Mouse (Mus musculus): ENCODE measurements at regions not wholly inside any gene's neighbourhood (a gene's known extent, or its start where the extent isn't known, plus 50 kb on each side); places are given as distances from the start of the nearest gene placed in this dataset.

- no peak for TF ChIP-seq GATA4 (IDR thresholded peaks at IDR 0.05; ENCODE audit: insufficient replicate concordance, low read length)
These were observed 79.1 kb upstream of the Foxo1 start for GRCm38 (mm10) chr3:52189016-52189415.

GRCm38 (mm10) chr3:52190021-52190420 is 78.1 kb upstream of the Foxo1 start:
- TF ChIP-seq GATA4 (IDR thresholded peaks at IDR 0.05; ENCODE audit: insufficient replicate concordance, low read length): no peak

- TF ChIP-seq GATA4 (IDR thresholded peaks at IDR 0.05; ENCODE audit: insufficient replicate concordance, low read length): no peak
These were observed 75.1 kb upstream of the Foxo1 start for GRCm38 (mm10) chr3:52193026-52193425.

- no peak for TF ChIP-seq GATA4 (IDR thresholded peaks at IDR 0.05; ENCODE audit: insufficient replicate concordance, low read length)
These were observed 73.9 kb upstream of the Foxo1 start for GRCm38 (mm10) chr3:52194216-52194615.

GRCm38 (mm10) chr3:52195486-52195885 is 72.7 kb upstream of the Foxo1 start:
- TF ChIP-seq GATA4 (IDR thresholded peaks at IDR 0.05; ENCODE audit: insufficient replicate concordance, low read length): no peak

DNA sequence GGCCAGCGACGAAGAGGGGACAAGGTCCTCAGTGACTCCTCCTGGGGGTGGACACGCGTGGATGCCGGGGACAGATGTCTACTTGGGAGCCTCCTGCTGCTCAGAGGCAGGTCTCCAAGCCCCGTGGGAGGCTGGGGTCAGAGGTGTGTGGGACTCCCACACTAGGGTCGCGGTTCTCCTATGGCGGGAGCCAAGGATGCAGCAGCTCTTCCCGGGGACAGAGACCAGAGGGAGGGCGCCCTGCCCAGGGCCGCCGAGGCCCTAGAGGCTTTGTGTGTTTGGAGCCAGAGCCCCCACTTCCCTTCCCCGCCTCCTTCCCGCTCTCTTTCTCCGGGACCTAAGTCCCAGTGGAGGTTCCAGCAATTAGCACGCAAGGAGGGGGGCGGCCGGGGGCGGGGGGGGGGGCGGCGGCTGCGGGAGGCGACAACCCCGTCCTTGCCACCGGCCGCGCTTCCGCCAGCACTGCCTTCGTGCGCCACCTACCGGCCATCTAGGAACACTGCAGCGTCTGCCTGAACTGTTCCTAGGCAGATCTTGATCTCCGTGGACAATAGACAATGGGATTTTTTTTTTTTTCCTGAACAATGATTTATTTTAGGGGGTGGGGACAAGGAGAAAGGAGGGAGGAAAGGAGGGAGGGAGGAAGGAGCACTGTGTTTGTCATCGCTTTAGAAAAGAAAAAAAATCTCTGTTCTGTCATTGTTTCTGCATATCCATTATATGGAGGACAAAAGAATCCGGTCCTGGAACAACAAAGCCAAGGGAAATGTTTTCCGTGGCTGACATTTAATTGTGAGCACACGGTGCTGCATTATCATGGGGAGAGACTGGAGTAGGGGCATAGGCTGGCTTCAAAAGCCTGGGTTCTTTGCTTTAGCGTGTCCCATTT is 71.8 kb upstream of the Foxo1 start:
- no peak for TF ChIP-seq GATA4 (IDR thresholded peaks at IDR 0.05; ENCODE audit: insufficient replicate concordance, low read length)

- no peak for TF ChIP-seq GATA4 (IDR thresholded peaks at IDR 0.05; ENCODE audit: insufficient replicate concordance, low read length)
These were observed 71.2 kb upstream of the Foxo1 start for GRCm38 (mm10) chr3:52196936-52197246.

DNA sequence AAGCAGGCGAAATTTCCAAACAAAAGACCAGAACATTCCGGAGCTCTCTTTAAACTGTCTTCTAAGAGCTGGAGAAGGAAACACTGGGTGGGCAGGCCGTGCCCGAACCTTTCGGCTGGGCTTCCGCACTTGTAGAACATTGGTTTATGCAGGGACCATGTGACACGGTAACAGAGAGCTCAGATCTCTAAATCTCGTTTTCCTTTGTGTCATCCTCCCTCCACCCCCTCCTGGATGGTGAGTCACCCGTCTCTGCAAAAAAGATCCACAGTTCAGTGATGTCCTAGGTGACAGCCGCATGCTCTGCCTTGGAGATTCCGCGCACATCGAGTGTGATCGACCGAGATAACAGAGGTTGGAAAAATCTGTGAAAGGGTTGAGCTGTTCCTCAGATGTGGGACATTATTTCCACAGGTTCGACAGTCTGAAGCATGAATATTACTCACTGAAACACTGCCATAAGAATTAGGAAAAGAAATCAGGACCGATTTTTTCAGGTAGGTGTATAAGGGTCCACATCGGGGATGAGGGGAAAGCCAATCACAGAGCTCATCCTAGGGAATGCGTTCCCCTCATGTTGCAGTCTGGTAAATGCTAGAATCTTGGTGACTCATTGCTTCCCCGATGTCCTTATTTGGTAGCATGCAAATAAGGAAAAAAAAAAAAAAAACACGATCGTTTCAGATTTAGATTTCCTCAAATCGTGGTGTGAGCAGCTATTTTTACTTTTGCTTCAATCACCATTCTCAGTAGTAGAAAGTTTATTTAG is 70.0 kb upstream of the Foxo1 start:
- TF ChIP-seq GATA4 (IDR thresholded peaks at IDR 0.05; ENCODE audit: insufficient replicate concordance, low read length): peak; percentile 28; the same call in 1 of the 2 replicates

GRCm38 (mm10) chr3:52198751-52199738 is 69.1 kb upstream of the Foxo1 start:
- no peak for TF ChIP-seq GATA4 (IDR thresholded peaks at IDR 0.05; ENCODE audit: insufficient replicate concordance, low read length)

DNA sequence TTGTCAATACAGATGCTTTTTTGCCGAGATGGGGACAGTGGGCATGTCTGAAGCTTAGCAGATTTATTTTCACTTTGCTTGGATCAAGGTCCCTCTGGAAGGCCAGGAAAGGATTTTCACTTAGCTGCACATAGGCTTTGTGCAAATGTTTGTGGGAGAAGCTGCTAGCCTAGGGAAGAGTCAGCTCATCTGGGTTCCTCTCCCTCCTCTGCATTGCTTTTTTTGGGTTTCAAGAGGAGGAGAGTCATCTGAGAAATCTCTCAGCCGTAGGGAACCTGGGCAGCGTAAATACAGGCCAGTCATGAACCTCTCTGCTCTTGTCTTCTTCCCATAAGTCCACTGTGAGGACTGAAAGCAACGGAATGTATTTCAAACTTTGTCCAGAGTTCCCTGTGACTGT is 68.0 kb upstream of the Foxo1 start:
- TF ChIP-seq GATA4 (IDR thresholded peaks at IDR 0.05; ENCODE audit: insufficient replicate concordance, low read length): no peak

DNA sequence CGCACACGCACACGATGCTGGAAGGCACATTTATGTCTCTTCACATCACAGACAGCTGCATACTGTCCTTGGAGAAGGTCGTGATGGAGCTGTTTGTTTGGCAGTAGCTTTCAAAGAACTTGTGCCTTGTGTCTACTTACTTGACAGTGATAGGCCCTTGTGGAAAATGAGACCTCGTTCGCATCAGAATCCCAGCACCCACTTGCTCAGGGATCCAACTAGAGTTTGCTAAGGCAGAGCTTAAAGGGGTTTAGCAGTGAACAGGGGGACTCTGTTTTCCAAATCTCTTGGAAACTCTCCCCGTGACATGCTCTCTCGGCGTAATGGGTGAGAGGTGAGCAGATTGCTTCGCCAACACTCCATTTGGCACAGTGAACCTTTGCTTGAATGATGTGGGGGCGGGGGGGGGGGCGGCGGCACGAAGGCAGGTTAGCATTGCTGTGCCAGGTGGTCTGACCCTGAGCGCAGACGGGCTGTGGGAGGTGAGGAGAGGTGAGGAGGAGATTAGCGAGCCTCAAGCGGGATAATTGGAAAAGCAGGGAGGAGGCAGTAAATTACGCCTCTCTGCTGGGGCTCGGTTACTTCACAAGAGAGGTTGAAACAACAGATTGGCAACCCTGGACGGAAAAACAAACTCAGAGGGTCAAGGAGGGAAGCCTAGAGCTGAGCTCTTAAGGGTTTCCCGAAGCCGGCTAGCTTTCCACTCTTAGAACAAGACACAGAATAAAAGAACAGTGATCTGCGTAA is 57.4 kb upstream of the Foxo1 start:
- TF ChIP-seq GATA4 (IDR thresholded peaks at IDR 0.05; ENCODE audit: insufficient replicate concordance, low read length): no peak

GRCm38 (mm10) chr3:52211303-52211695 is 56.8 kb upstream of the Foxo1 start:
- TF ChIP-seq GATA4 (IDR thresholded peaks at IDR 0.05; ENCODE audit: insufficient replicate concordance, low read length): no peak

DNA sequence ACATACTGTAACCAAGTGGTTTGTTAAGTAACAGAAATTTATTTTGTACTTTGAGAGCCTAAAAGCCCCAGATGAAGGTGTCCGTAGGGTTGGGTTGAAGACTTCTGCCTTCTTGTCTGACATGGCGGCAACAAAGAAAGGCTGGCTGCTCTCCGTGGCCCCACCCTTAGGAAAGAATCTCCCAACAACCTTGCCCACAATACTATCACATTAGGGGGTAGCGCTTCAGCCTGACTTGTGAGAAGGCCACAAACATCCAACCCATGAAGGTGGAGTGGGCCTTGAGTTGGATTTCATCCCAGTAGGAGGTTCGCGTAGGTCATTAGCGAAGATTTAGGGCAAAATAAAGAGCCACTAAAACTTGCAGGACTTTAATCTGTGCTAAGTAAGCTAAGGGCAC is 54.0 kb upstream of the Foxo1 start:
- no peak for TF ChIP-seq GATA4 (IDR thresholded peaks at IDR 0.05; ENCODE audit: insufficient replicate concordance, low read length)

- TF ChIP-seq GATA4 (IDR thresholded peaks at IDR 0.05; ENCODE audit: insufficient replicate concordance, low read length): no peak
These were observed 53.1 kb upstream of the Foxo1 start for GRCm38 (mm10) chr3:52215083-52215482.

Data from liver, adult (tissue).